Mouse (Mus musculus) spleen, postnatal 14 days (tissue): Measurements from ENCODE around the gene Itgb5.

Experiments used
- DNase-seq, 2 experiments: peaks; one replicate each; pipeline ENCODE4 v3.0.0; 2021 to 2022; ENCODE audit warnings: low spot score in 2 of 2

Gene Itgb5

DNA sequence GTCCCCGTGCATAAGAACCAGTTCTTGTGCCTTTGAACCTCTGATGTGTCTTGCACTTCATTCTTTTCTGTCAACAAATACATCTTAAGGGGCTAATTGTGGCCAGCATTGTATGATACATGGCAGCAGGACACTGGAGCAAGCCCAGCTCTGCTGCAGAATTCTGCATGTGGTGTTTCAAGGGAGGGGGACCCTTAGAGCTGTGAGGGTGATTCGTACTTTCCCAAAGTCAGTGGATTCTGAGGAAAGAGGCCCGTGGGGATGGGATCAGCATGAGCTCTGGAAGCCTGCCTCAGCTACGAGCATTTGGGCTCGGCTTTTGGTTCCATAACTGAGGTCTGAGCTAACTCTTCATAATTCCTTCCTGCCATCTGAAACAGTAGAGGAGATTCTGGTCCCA, 75.1 kb downstream of the Itgb5 start:
- DNase-seq, result no peak

DNA sequence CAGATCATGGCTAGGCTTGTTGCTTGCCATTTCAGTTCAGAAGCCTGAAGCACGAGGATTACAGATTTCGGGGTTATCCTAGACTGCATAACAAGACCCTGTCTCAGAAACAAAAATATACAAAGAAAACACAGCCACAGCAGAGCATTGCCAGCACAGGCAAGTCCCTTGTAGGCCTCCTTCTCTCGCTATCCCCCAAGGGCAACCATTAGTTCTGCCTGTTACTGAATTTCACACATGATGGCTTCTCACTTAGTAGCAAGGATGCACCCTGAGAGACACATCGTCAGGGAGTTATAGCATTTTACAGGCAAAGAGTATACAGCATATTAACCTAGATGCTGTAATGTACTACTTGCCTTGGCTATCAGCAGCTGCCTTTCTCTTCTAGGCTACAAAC, 78.8 kb downstream of the Itgb5 start:
- no peak for DNase-seq

DNA sequence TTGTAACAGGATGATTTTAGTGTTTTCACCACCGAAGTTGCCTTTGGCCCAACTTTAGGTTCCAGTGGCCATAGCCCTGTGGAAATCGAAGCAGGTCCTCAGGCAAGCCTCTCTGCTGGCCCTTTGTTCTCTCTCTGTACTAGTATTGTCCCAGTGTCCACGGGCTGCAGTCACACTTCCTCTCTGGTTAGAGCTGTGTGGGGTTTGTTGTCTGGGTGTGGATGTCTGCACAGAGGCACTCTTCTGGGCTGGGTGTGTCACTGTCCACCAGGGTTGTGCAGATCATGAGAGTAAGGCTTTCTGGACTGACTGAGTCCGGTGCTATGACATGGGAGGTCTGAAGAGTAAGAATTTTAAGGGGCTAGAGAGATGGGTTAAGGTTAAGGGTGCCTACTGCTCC, 85.5 kb downstream of the Itgb5 start:
- no peak for DNase-seq

DNA sequence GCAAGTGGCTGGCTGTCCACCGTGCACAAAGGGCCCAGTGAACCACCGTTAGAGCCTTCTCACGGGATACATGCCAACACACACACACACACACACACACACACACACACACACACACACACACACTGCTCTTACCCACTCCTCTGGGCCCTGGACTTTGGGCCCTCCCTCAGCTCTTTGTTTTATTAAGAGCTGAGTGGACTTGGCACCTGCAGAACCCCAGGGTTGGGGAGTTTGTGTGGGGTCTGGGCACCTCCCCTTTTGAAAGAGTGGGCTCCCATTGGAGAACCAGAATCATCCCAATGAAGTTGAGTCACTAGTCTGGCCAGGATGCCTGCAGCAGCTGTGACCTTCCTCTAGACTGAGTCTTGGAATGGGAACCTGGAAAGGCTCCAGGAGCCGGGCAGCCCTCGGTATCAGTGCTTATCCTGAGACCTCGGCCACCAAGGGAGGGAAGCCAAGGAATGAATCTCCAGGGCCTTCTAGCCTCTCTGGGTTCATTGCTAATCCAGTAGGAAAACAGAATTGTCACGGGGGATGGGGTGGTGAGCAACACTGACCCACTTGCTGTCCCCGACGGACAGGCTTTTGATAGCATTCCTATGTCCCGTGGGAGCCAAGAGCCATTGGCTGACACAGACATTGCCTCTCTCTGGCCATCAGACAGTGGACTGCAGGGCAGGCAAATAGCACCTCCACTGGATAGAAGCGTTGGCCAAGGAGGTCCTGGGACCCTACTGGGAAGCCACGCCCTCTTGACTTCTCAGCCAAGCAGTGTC, 87.2 kb downstream of the Itgb5 start:
- DNase-seq, result no peak

DNA sequence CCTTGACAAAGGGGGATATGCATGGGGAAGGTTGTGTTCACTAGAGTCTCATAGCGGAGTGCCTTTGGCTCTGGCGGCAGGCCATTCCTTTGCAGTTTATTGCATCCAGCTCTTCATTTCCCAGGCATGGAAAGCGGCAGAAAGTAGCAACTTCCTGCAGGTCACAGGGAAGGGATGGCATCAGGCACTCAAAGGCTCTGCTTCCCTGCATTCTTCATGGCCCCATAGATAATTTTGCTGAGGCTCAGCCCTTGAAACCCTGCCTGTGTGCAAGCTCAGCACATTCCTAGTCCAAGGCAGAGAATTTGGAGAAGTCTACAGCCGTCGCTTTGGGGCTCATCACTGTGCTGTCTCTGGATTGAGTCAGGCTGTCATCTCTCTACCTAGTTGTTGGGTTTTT, 87.9 kb downstream of the Itgb5 start:
- DNase-seq, result no peak

DNA sequence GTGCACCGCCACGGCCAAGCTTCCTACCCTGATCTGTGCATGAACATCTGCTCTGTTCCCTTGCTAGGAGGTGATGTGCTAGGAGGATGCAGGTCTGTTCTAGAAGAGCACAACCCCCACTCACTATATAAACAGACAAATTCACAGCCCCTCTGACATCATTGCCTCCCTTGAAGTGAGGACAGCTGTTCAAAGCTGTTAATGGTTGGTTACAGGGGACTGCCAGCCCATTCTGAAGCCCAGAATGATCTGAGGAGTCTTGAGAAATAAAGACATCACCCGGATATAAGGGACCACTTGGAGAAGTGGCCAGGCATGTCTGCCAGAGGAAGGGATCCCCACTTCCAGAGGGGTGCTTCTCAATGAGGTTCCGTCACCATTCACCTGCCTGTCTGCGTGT, 88.5 kb downstream of the Itgb5 start:
- no peak for DNase-seq

DNA sequence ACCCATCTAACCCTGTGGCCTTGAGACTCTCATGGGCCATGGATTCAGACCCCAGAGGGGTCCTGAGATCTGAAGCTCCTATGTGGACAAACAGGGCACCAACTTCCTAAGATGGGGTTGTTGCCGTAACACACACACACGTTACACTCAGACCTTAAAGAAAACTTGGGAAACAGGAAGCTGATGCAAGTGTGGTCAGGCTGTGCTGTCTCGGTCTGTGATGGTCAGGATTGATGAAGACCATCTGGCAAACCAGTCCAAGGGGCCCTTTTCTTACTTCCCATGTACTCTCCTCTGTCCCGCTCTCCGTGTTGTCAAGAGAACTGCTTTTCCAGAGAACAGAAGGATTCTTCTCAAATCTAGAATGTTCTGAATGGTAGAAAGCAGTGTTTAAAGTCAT, 92.0 kb downstream of the Itgb5 start:
- DNase-seq, result no peak

DNA sequence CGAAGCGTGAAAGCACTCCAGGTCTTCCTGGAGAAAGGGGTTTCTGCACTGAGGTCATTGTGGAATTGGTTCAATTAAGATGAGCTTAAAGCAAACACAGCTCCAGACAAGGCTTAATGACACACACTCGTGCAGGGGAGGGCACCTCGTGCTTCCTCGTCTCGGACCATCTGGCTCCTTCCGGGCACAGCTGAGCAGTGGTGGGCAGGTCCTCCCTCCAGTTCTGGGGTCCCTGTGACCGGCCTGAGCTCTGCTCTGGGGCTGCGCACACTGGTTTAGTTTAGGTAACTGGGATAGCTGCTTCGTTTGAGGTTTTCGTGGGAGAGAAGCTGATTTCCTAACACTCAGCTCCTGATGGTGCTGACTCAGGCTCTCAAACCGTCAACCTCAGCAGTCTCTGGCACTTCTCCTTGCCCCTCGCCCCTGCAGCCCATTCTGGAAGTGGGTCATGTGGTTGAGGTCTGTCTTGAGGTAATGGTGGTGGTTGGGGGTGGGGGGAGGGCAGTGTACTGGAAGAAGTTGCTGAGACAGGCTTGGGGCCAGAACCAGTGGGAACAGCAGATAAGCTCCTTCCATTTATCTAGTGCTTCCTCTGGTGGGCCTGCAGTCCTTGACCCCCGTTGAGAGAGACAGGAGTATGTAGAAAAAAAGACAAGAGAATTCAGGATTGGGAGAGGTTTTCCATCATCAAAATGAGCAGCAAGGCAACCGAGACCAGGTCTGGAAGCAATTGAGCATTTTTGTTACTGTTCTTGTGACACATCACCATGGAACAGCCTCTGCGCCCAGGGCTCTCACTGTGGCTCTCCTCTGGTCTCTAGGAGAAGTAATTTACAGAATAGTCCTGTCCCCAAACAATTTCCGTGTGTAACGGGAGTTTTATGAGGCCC, 92.9 kb downstream of the Itgb5 start:
- peak in 1 of 2 experiments; percentile 4 for DNase-seq

DNA sequence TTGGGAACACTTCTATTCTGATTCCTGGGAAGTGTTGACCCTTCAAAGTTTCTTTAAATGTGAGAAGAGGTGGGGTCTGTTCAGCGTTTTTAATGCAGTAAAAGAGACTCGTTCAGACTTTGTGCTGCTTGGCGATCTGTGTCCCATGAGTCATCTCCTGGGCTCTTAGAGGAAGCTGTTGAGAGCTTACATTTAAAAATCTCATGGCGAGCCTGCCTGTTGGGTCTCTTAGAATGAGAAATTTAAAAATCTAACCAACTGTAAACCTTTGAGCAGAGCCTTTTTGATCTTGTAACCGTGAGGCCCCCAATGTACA, 93.5 kb downstream of the Itgb5 start:
- no peak for DNase-seq

DNA sequence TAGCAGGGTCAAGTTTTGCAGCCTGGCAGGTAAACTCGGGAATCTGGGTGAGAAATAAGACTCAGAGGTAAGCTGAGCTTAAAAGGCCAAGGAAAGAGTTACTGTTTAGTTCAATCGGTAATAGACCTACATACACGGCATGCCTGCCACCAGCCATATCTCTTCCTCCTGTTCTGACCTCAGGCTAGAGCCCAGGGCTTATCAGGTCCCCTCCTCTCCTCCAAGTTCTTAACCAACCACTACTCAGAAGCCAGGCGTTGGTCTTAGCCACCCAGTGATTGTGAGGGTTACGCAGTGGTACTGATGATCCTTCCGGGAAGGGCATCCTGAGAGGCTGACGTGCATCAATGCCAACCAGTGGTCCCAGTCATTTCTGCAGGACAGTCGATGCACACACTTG, 94.3 kb downstream of the Itgb5 start:
- no peak for DNase-seq

DNA sequence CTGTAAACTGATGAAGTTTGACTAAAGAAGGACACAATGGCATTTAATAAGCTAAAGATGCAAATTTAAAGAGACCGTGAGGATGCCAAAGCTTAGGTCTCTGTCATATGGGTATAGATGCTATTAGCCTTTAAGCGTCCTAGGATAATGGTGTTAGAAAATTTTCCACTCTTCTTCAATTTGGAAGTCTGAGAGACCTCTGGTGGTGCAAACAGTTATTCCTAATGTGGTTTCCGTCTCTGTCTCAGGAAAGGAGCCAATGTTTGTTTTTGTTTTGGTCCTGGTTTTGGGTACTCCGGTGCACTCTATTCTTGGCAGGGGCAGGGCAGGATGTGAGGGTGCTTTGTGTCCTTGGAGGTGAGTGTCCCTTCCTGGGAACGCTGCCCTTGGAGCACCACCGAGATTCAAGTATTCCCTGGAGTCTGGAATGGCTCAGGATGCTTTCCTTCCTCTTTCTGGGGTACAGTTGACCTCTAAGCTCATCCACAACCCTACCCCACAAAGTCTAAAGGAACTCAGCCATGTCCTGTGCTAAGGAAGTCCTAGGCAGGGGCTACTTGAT, 97.9 kb downstream of the Itgb5 start:
- no peak for DNase-seq

DNA sequence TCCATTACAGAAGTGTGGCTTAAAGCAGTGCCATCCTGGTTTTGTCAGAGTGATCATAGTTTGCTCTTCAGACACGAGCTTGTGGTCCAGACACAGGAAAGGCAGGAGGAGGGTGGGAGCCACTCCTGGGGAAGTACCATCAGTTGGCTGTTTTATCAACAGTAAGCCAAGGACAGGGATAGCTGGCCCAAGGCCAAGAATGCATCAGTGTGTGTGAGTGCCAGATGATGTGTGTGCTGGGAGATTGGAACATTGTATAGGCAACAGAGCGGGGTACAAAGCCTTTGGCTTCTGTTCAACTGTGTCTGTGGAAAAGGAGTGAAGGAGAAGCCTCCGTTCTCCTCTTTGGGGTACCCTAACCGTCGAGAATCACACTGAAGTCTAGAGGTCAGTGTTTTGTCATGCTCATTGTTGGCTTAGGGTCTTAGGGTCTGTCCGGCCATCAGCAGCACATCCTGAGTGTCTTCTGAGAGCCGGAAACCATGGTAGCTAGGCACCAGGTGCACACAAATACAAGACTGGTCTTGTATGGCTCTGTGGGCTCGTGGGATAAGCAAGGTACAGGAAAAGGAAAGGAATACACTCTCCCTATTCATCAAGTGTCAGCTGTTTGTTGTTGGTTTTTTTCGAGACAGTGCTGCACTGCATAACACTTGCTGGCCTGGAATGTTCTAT, 99.5 kb downstream of the Itgb5 start:
- no peak for DNase-seq

DNA sequence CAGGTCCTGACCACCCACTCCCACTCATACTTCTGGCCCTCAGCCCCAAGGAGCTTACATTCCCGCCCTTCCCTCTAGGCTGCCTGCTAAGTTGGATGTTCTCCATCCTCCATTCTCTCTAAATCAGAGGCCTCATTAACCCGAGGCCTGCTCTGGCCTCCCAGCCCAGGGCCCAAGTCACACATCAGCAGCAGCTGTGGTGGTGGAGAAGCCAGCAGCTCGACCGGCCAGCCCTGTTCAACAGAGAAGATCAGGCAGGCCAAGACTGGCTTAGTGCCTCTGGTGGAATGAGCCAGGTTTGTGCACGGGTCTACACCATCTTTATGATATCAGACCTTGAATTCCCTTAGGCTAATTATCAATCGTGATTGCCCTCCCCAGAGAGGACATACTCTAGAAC, 101.3 kb downstream of the Itgb5 start:
- DNase-seq, result no peak

DNA sequence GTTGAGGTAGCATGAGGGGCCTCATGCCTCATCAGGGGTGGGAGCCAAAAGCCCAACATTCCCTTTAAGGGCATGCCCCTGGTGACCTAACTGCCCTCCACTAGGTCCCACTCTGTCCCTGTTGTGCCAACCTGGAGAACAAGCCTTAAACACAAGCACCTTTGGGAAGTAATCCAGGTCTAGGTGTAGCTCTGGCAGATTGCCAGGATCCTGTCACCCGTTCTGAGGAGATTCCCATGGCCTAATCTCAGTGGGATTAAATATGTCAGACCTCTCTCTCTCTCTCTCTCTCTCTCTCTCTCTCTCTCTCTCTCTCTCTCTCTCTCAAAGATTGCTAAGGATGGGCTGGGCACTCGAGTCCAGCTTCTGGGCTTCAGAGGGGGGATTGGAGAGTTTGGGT, 102.2 kb downstream of the Itgb5 start:
- no peak for DNase-seq

DNA sequence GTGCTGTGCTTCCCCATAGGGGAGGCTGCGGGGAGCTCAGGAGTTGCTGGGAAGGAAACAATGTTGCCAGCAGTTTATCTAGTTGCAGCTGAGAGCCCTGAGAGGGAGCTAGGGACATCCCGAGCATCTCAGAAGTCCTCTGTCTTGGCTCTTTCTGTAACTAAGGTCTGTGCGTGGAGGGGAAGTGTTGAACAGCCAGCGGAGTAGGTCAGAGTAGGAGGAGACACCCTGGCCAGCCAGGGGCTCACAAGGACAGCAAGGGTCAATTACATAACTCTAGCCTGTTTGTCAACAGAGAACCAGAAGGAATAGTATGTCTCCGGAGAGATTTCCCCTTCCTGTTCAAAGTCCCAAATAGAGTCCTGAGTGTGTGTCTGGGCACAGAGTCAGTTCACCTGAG, 102.7 kb downstream of the Itgb5 start:
- no peak for DNase-seq

DNA sequence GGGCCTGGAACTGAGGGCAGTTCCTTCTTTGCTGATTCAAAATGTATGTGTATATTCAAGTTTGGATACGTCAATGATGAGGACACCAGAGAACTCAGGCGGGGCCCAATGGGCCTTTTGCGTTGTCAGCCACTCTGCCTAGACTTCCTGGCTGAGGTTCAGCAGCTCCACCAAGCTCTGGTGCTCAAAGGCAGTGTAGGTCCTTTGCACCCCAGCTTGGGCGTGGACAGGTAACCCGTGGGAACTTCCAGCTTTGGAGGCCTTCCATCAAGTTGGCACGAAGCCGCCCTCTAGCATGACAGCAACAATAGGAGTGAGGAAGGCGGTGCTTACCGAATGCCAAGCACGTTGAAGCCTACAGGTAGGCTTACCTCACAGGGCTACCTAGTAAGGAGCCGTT, 103.9 kb downstream of the Itgb5 start:
- DNase-seq, result no peak

DNA sequence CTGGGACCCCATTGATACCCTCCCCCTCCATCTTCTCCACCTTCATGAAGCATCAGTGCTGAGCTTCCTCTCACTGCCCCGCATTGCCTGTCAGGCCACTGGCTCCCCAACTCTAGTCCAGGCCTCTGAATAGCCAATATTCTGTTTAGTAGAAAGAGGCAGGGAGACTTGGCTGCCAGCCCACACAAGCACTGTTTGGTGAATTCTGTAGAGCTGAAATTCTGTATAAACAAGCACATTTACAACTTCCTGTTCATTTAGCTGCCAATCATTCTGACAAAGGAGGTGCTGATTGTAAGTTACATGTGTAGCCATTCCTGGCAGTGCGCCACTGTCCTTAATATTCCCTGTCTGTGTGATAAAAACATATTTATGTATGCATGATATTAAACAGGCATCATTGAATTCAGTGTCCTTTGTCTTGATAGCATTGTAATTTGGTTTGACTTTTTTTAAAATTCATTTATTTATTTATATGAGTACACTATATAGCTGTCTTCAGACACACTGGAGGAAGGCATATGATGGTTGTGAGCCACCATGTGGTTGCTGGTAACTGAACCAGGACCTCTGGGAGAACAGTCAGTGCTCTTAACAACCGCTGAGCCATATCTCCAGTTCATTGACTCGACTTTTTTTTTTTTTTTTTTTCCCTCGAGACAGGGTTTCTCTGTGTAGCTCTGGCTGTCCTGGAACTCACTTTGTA, 105.4 kb downstream of the Itgb5 start:
- no peak for DNase-seq

DNA sequence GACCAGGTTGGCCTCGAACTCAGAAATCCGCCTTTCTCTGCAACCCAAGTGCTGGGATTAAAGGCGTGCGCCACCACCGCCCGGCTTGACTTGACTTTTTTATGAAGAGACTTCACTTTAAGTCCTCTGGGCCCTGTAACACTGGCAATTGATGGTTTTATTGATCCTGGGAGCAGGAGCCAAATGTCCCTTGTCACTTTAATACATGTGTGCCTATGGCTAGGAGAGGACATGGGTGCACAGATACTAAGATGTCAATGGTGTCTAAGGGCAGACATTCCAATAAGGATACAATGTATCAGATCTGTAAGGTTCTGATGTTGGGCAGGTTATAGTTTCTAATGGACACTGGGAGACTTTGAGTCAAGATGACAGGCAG, 105.9 kb downstream of the Itgb5 start:
- DNase-seq, result no peak

DNA sequence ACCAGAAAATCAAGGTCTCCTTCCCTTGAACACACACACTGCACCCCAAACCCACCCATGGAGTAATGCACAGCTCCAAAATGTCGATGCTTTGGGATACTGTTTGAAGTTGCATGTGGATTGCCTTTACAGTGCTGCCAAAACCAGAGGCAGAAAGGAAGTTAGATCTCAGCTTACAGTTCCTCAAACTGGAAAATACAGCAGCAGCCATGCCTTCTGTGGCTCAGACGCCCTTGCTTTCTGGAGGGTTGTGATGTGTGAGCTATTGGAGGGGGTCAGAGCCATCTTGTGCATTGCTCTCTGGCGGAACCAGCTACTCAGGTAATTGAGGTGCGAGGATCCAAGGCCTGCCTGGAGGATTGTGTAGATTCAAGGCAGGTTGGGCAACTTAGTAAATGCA, 107.4 kb downstream of the Itgb5 start:
- no peak for DNase-seq

DNA sequence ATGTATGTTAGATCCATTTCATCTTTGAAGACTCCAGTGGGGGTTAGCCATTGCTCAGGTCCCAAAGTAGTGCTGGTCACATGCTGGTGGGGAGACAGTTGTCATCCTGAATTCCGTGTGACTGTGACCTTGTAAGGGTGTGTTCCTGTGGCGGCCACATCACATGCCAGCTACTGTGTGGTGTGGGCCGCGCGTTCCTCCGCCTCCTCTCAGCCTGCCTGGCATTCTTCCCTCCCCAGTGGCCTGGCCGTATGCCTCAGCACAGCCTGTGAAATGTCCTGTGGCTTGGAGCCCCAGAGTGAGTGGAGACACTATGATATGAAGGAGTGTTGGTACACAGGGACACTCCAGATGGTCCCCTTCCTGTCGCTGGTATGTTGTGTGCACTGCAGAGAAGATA, 108.1 kb downstream of the Itgb5 start:
- DNase-seq, result no peak

DNA sequence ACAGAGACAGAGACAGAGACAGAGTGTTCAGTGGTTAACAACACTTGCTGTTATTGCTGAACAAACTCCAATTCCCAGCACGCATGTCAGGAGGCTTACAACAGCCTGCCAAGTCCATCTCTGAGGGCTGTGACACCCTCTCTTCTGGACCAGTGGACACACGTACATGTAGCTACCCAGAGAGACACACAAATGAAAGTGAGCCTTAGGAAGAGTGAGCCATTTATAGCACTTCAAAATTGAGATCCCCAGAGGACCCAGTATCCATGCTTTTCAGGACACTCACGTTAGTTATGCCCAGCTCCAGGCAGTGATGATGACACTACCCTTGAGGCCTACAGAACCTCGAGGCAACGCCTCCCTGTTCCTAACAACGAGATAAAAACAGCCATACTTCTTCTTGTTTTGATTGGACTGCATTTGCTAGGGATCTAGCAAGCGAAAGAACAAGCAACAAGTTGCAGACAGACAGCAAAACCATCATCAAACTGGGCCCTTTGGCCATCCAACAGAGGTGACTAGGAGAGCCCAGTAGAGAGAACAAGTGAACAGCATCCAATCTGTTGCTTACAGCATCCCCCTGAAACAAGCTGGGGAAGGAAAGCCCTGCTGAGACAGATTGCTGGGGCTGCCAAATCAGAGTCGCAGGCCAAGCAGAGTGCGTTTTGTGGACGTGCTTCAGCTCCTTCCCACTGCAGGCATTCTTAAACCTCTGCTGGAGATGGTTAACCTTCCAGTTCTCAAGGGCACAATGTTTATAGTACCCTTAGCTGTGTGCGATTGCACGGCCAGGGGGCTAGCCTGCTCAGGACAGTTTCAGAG, 109.1 kb downstream of the Itgb5 start:
- no peak for DNase-seq
